Mouse (Mus musculus) hindbrain, postnatal 0 days (tissue): ENCODE results near the gene Syt5. TPM values are rescaled to one million over a fixed set of nuclear protein-coding genes. Genes with fewer than 3 reads are reported as not detected.
"Not testable (repeated sequence)": the region's sequence is repeated elsewhere in the genome, so short reads cannot be mapped to it uniquely, and the experiment has no call there.

Experiments used
- ATAC-seq: fragments of 200-750 bp; cut with Nextera tagmentation; 2 replicates; pipeline ENCODE4 v1.8.0; 2017; ENCODE audit warnings: mild to moderate bottlenecking, moderate TSS enrichment, moderate library complexity
- DNase-seq: peaks from one replicate; pipeline ENCODE4 v3.0.0-alpha.2; 2015; ENCODE audit warnings: low spot score
- H3K27ac ChIP-seq: fragments of 300-500 bp; sonication (generic); 2 replicates; pipeline ENCODE4 v1.5.1; 2014; ENCODE audit warnings: mild to moderate bottlenecking
- H3K27me3 ChIP-seq: fragments of 300-500 bp; sonication (generic); 2 replicates; pipeline ENCODE4 v1.6.1; 2014; ENCODE audit warnings: low read length, mixed read lengths; ENCODE audit not compliant: insufficient read depth
- H3K36me3 ChIP-seq: fragments of 300-500 bp; sonication (generic); 2 replicates; pipeline ENCODE4 v1.6.1; 2014; ENCODE audit warnings: low read length, mixed read lengths; ENCODE audit not compliant: insufficient read depth
- H3K4me1 ChIP-seq: fragments of 300-500 bp; sonication (generic); 2 replicates; pipeline ENCODE4 v1.6.1; 2014; ENCODE audit warnings: antibody characterized with exemption, low read length, mixed read lengths; ENCODE audit not compliant: insufficient read depth
- H3K4me2 ChIP-seq: fragments of 300-500 bp; sonication (generic); 2 replicates; pipeline ENCODE4 v1.6.1; 2014; ENCODE audit warnings: low read depth, mild to moderate bottlenecking, low read length, moderate library complexity, mixed read lengths
- H3K4me3 ChIP-seq: fragments of 300-500 bp; sonication (generic); 2 replicates; pipeline ENCODE4 v1.5.1; 2014; ENCODE audit warnings: low read length
- H3K9ac ChIP-seq: fragments of 300-500 bp; sonication (generic); replicated peaks from 2 replicates; pipeline ENCODE4 v1.6.1; 2014; ENCODE audit warnings: mild to moderate bottlenecking, low read length, moderate library complexity, mixed read lengths
- H3K9me3 ChIP-seq: fragments of 300-500 bp; sonication (generic); 2 replicates; pipeline ENCODE4 v1.6.1; 2016; ENCODE audit warnings: low read length, mixed read lengths
- CTCF ChIP-seq: IDR thresholded peaks from 2 replicates; pipeline ENCODE4 v1.5.1; 2016; ENCODE audit warnings: antibody characterized with exemption, control low read depth, low read depth
- WGBS: fragments of 180-500 bp; shearing (Covaris S2); extraction: QIAGEN DNeasy Blood & Tissue Kit; methylation state at CpG from one replicate; pipeline ENCODE4 v1.1.7; 2014; 5-methylcytosine and 5-hydroxymethylcytosine counted together
- polyA plus RNA-seq: library from polyadenylated mRNA; unstranded; fragments of >200 nt; fragmentation: Nextera tagmentation; extraction: Ambion mirVana; gene quantifications from 2 replicates; pipeline ENCODE4 v1.2.1, GENCODE M21; 2015
- total RNA-seq: library from RNA; depleted of rRNA; stranded (reverse); fragments of >200 nt; gene quantifications from 2 replicates; pipeline ENCODE4 v1.2.3, GENCODE M21; 2014; rRNA removed

Gene Syt5
- 81.1 and 83.7 TPM in 2 replicates for total RNA-seq
- 103 and 106 TPM in 2 replicates for polyA plus RNA-seq

- peak; percentile 89 for ATAC-seq
- Histone ChIP-seq H3K9me3 (no peaks in the 10 kb centered on the region), H3K4me2 (peak within 1 kb of the TSS; percentile 74), H3K27ac (peak within 1 kb of the TSS; percentile 86), H3K27me3 (no peaks in the 10 kb centered on the region), H3K4me1 (peaks cover 5% of the 10 kb centered on the region; the same call in 1 of the 2 replicates), H3K36me3 (0 out of 2 replicates have a peak, but pooled peaks cover 3% of the 10 kb centered on the region), H3K4me3 (peak within 1 kb of the TSS; percentile 41), H3K9ac (peak within 1 kb of the TSS; percentile 53)
- DNase-seq, result peak; percentile 93
- 5% methylated on average over 33 of the region's 33 CpGs for WGBS
- TF ChIP-seq CTCF, result no peak
Measured at GRCm38 (mm10) chr7:4547221-4547641, at the start of gene Syt5. Gene Syt5, minus strand, starts transcription at chr7:4547541.

GRCm38 (mm10) chr7:4597046-4597445 lies 49.7 kb upstream of the Syt5 start:
- not testable (repeated sequence) for H3K27ac ChIP-seq, H3K36me3 ChIP-seq, H3K9ac ChIP-seq, H3K27me3 ChIP-seq, H3K4me3 ChIP-seq, H3K9me3 ChIP-seq, H3K4me1 ChIP-seq, H3K4me2 ChIP-seq, DNase-seq, ATAC-seq
- 69% methylated on average over 4 of the region's 4 CpGs for WGBS

DNA sequence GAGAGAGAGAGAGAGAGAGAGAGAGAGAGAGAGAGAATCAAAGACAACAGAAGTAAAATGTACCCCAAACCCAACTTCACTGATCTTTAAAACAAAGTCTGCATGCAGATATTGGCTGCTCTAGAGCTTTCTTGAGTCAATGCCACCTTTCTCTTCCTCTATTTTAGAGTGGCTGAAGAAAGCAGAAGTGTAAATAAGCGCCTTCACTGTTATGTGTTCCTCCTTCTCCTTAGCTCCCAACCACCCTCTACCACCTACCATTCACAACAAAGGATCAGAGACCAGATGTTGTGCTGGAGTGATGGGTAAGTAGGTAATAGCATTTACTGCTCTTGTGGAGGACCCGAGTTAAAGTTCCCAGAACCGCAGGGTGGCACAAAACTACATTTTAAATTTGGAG lies 34.1 kb upstream of the Syt5 start:
- H3K4me1 ChIP-seq, DNase-seq, H3K4me3 ChIP-seq, ATAC-seq, H3K9me3 ChIP-seq, H3K27ac ChIP-seq, H3K36me3 ChIP-seq, H3K27me3 ChIP-seq, H3K4me2 ChIP-seq, H3K9ac ChIP-seq: not testable (repeated sequence)
- WGBS, result 89% methylated on average over 2 of the region's 3 CpGs

- H3K9me3 ChIP-seq, ATAC-seq, H3K36me3 ChIP-seq, H3K9ac ChIP-seq, H3K4me3 ChIP-seq, H3K27ac ChIP-seq, H3K4me2 ChIP-seq, H3K27me3 ChIP-seq, H3K4me1 ChIP-seq, DNase-seq: not testable (repeated sequence)
- 60% methylated on average over 2 of the region's 2 CpGs for WGBS
Measured at GRCm38 (mm10) chr7:4572361-4572760, 25.0 kb upstream of the Syt5 start.

DNA sequence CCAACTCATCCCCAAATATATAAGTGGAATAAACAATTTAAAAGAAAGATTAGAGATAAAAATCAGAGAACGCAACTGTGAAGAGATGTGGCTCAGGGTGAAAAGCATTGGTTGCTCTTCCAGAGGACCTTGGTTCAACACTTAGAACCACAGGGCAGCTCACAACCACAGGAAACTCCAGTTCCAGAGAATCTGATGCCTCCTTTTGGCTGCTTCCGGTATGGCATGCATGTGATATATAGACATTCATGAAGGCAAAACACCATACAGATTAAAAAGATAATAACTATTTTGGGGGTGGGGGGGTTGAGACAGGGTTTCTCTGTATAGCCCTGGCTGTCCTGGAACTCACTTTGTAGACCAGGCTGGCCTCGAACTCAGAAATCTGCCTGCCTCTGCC lies 15.3 kb upstream of the Syt5 start:
- no peak overlapping the region for H3K4me2 ChIP-seq
- no peaks in the 10 kb centered on the region for H3K36me3 ChIP-seq
- DNase-seq, result no peak
- no peak overlapping the region for H3K4me3 ChIP-seq
- no peak overlapping the region for H3K9ac ChIP-seq
- no peak overlapping the region for H3K27ac ChIP-seq
- no peak for TF ChIP-seq CTCF
- ATAC-seq, result no peak
- WGBS, result 83% methylated on average over 3 of the region's 3 CpGs
- no peaks in the 10 kb centered on the region for H3K4me1 ChIP-seq
- H3K9me3 ChIP-seq, result no peaks in the 10 kb centered on the region
- H3K27me3 ChIP-seq, result no peaks in the 10 kb centered on the region

DNA sequence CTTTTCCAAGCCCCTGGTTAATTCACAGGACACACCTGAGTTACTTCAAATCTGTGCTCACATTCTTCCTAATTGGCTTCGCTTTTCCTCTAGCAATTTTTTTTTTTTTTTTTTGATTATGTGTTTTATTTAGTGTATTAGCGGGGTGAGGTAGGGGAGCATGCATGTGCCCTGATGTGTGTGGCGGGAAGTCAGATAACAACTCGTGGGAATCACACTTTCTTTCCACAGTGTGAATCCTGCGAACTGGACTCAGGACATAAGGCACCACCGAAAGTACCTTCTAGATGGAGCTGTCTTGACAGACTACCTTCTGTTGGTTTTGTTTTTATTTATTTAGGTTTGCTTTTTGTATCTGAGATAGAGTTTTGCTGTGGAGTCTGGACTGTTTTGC lies 9.8 kb upstream of the Syt5 start:
- DNase-seq (no peak), ATAC-seq (no peak)
- H3K9ac ChIP-seq, result no peak overlapping the region
- H3K4me3 ChIP-seq, result no peak overlapping the region
- no peak overlapping the region for H3K27ac ChIP-seq
- 67% methylated on average over 6 of the region's 6 CpGs for WGBS
- H3K9me3 ChIP-seq, result no peaks in the 10 kb centered on the region
- H3K4me2 ChIP-seq, result peak overlapping the region; percentile 34
- H3K36me3 ChIP-seq, result no peaks in the 10 kb centered on the region
- no peaks in the 10 kb centered on the region for H3K4me1 ChIP-seq
- H3K27me3 ChIP-seq, result no peaks in the 10 kb centered on the region
- no peak for TF ChIP-seq CTCF

- Histone ChIP-seq H3K36me3 (no peaks in the 10 kb centered on the region), H3K9me3 (no peaks in the 10 kb centered on the region), H3K4me3 (no peak overlapping the region), H3K27ac (no peak overlapping the region), H3K9ac (no peak overlapping the region), H3K27me3 (no peaks in the 10 kb centered on the region), H3K4me1 (no peaks in the 10 kb centered on the region), H3K4me2 (peak overlapping the region; percentile 38)
- DNase-seq (peak; percentile 94), ATAC-seq (peak; percentile 95)
- TF ChIP-seq CTCF, result peak; percentile 97
- WGBS, result 19% methylated on average over 15 of the region's 15 CpGs
Measured at GRCm38 (mm10) chr7:4556256-4557166, 9.2 kb upstream of the Syt5 start.
